Mouse (Mus musculus) cerebellum, adult 18-20 months (tissue): ENCODE results near the gene Ncdn.

ENCODE experiments used
- DNase-seq, 2 experiments: peaks; one replicate each; pipeline ENCODE4 v3.0.0; 2021

The Ncdn gene

GRCm38 (mm10) chr4:126707439-126707826 is 45.8 kb downstream of the Ncdn start:
- no peak for DNase-seq

- no peak for DNase-seq
Observed at GRCm38 (mm10) chr4:126706630-126707438, 46.4 kb downstream of the Ncdn start.

GRCm38 (mm10) chr4:126696908-126697307 is 56.3 kb downstream of the Ncdn start:
- no peak for DNase-seq
